Mouse (Mus musculus) neural tube, embryonic 14.5 days (tissue): Measurements from ENCODE around the gene Cyb5d1. TPM values are rescaled to one million over a fixed set of nuclear protein-coding genes. Genes with fewer than 3 reads are reported as not detected.
"Not testable (repeated sequence)": the region's sequence is repeated elsewhere in the genome, so short reads cannot be mapped to it uniquely, and the experiment has no call there.

Source experiments
- ATAC-seq: fragments of 200-750 bp; cut with Nextera tagmentation; 2 replicates; pipeline ENCODE4 v1.8.0; 2017; ENCODE audit warnings: low read depth, mild to moderate bottlenecking, moderate TSS enrichment, moderate library complexity
- H3K27ac ChIP-seq: fragments of 300-500 bp; sonication (generic); 2 replicates; pipeline ENCODE4 v1.5.1; 2014; ENCODE audit warnings: low read depth, mild to moderate bottlenecking, control low read depth, low read length, moderate library complexity, mixed read lengths
- H3K27me3 ChIP-seq: fragments of 300-500 bp; sonication (generic); 2 replicates; pipeline ENCODE4 v1.6.1; 2014; ENCODE audit warnings: low read length; ENCODE audit not compliant: control insufficient read depth, insufficient read depth
- H3K36me3 ChIP-seq: fragments of 300-500 bp; sonication (generic); 2 replicates; pipeline ENCODE4 v1.6.1; 2014; ENCODE audit warnings: low read length, mixed read lengths; ENCODE audit not compliant: control insufficient read depth, insufficient read depth
- H3K4me1 ChIP-seq: fragments of 300-500 bp; sonication (generic); 2 replicates; pipeline ENCODE4 v1.6.1; 2014; ENCODE audit warnings: low read length; ENCODE audit not compliant: control insufficient read depth, insufficient read depth
- H3K4me2 ChIP-seq: fragments of 300-500 bp; sonication (generic); 2 replicates; pipeline ENCODE4 v1.6.1; 2014; ENCODE audit warnings: mild to moderate bottlenecking, low read depth, low read length, control low read depth
- H3K4me3 ChIP-seq: fragments of 300-500 bp; sonication (generic); 2 replicates; pipeline ENCODE4 v1.5.1; 2014; ENCODE audit warnings: low read depth, low read length, control low read depth, mixed read lengths
- H3K9ac ChIP-seq: fragments of 300-500 bp; sonication (generic); replicated peaks from 2 replicates; pipeline ENCODE4 v1.6.1; 2014; ENCODE audit warnings: low read depth, mild to moderate bottlenecking, control low read depth, low read length, mixed read lengths
- H3K9me3 ChIP-seq: fragments of 300-500 bp; sonication (generic); 2 replicates; pipeline ENCODE4 v1.6.1; 2016; ENCODE audit warnings: low read length; ENCODE audit not compliant: control insufficient read depth
- WGBS: fragments of 180-500 bp; shearing (Covaris S2); extraction: QIAGEN DNeasy Blood & Tissue Kit; methylation state at CpG from one replicate; pipeline ENCODE4 v1.1.7; 2014; 5-methylcytosine and 5-hydroxymethylcytosine counted together
- polyA plus RNA-seq: library from polyadenylated mRNA; unstranded; fragments of >200 nt; fragmentation: Nextera tagmentation; extraction: Ambion mirVana; gene quantifications from 2 replicates; pipeline ENCODE4 v1.2.1, GENCODE M21; 2014

The Cyb5d1 gene
- polyA plus RNA-seq, 1 experiment from 2014 or later = 21.3 TPM

- 2% methylated on average over 31 of the region's 31 CpGs for WGBS
- Histone ChIP-seq H3K4me3 (peak overlapping the region; percentile 64), H3K9ac (peak overlapping the region; percentile 78), H3K4me2 (peak overlapping the region; percentile 88), H3K27ac (peak overlapping the region; percentile 99; the same call in 1 of the 2 replicates), H3K4me1 (peaks cover 11% of the 10 kb centered on the region; the same call in 1 of the 2 replicates)
- not testable (repeated sequence) for ATAC-seq, H3K9me3 ChIP-seq, H3K27me3 ChIP-seq, H3K36me3 ChIP-seq
Measured at GRCm38 (mm10) chr11:69394591-69395167, 752 bp downstream of the Cyb5d1 start.

GRCm38 (mm10) chr11:69390400-69391034 is 4.9 kb downstream of the Cyb5d1 start:
- no peak overlapping the region for H3K27ac ChIP-seq
- no peaks in the 10 kb centered on the region for H3K36me3 ChIP-seq
- H3K9me3 ChIP-seq = no peaks in the 10 kb centered on the region
- H3K27me3 ChIP-seq = no peaks in the 10 kb centered on the region
- H3K9ac ChIP-seq = no peak overlapping the region
- 52% methylated on average over 10 of the region's 10 CpGs for WGBS
- no peak overlapping the region for H3K4me2 ChIP-seq
- ATAC-seq = peak; percentile 50; the same call in 1 of the 2 replicates
- H3K4me1 ChIP-seq = peaks cover 5% of the 10 kb centered on the region; the same call in 1 of the 2 replicates
- H3K4me3 ChIP-seq = no peak overlapping the region

- H3K9me3 ChIP-seq = no peaks in the 10 kb centered on the region
- no peak overlapping the region for H3K4me3 ChIP-seq
- WGBS = 64% methylated on average over 14 of the region's 14 CpGs
- no peak overlapping the region for H3K4me2 ChIP-seq
- peaks cover 5% of the 10 kb centered on the region; the same call in 1 of the 2 replicates for H3K4me1 ChIP-seq
- no peaks in the 10 kb centered on the region for H3K36me3 ChIP-seq
- ATAC-seq = no peak; the same call in 1 of the 2 replicates
- no peaks in the 10 kb centered on the region for H3K27me3 ChIP-seq
- no peak overlapping the region for H3K27ac ChIP-seq
- no peak overlapping the region for H3K9ac ChIP-seq
Measured at GRCm38 (mm10) chr11:69389531-69390399, 5.7 kb downstream of the Cyb5d1 start.

GRCm38 (mm10) chr11:69388680-69389079 is 6.8 kb downstream of the Cyb5d1 start:
- no peaks in the 10 kb centered on the region for H3K9me3 ChIP-seq
- no peak overlapping the region for H3K4me3 ChIP-seq
- H3K27ac ChIP-seq = no peak overlapping the region
- H3K4me1 ChIP-seq = no peaks in the 10 kb centered on the region
- H3K4me2 ChIP-seq = no peak overlapping the region
- no peak for ATAC-seq
- no peaks in the 10 kb centered on the region for H3K27me3 ChIP-seq
- H3K36me3 ChIP-seq = no peaks in the 10 kb centered on the region
- WGBS = 97% methylated on average over 4 of the region's 4 CpGs
- H3K9ac ChIP-seq = no peak overlapping the region

GRCm38 (mm10) chr11:69386758-69387157 is 8.7 kb downstream of the Cyb5d1 start:
- Histone ChIP-seq H3K4me3 (no peak overlapping the region), H3K27me3 (no peaks in the 10 kb centered on the region), H3K9ac (no peak overlapping the region), H3K36me3 (no peaks in the 10 kb centered on the region), H3K4me2 (no peak overlapping the region), H3K4me1 (no peaks in the 10 kb centered on the region), H3K9me3 (no peaks in the 10 kb centered on the region), H3K27ac (no peak overlapping the region)
- no peak for ATAC-seq
- WGBS = 85% methylated on average over 7 of the region's 7 CpGs

- Histone ChIP-seq H3K27me3 (no peaks in the 10 kb centered on the region), H3K4me2 (no peak overlapping the region), H3K27ac (no peak overlapping the region), H3K4me1 (no peaks in the 10 kb centered on the region), H3K36me3 (no peaks in the 10 kb centered on the region), H3K4me3 (no peak overlapping the region), H3K9ac (no peak overlapping the region), H3K9me3 (no peaks in the 10 kb centered on the region)
- WGBS = 81% methylated on average over 6 of the region's 6 CpGs
- ATAC-seq = no peak
Measured at GRCm38 (mm10) chr11:69384979-69385378, 10.5 kb downstream of the Cyb5d1 start.

GRCm38 (mm10) chr11:69382478-69383105 is 12.8 kb downstream of the Cyb5d1 start:
- Histone ChIP-seq H3K4me2 (no peak overlapping the region), H3K4me1 (no peaks in the 10 kb centered on the region), H3K27me3 (no peaks in the 10 kb centered on the region), H3K4me3 (no peak overlapping the region), H3K9ac (no peak overlapping the region), H3K27ac (no peak overlapping the region), H3K36me3 (no peaks in the 10 kb centered on the region), H3K9me3 (no peaks in the 10 kb centered on the region)
- no peak for ATAC-seq
- 69% methylated on average over 10 of the region's 10 CpGs for WGBS

- no peak overlapping the region for H3K4me3 ChIP-seq
- ATAC-seq = no peak
- no peaks in the 10 kb centered on the region for H3K4me1 ChIP-seq
Measured at GRCm38 (mm10) chr11:69381356-69381755, 14.1 kb downstream of the Cyb5d1 start.

More at GRCm38 (mm10) chr11:69381356-69381755, 14.1 kb downstream of the Cyb5d1 start:
- no peaks in the 10 kb centered on the region for H3K36me3 ChIP-seq
- no peaks in the 10 kb centered on the region for H3K27me3 ChIP-seq
- H3K4me2 ChIP-seq = no peak overlapping the region
- H3K27ac ChIP-seq = no peak overlapping the region
- 93% methylated on average over 6 of the region's 6 CpGs for WGBS
- H3K9ac ChIP-seq = no peak overlapping the region
- H3K9me3 ChIP-seq = no peaks in the 10 kb centered on the region
